Mouse (Mus musculus) CH12.LX (cell line): ENCODE results near the gene Sesn2. TPM values are rescaled to one million over a fixed set of nuclear protein-coding genes. Genes with fewer than 3 reads are reported as not detected.
A peak's percentile ranks its signal among the peaks of the same experiment; 100 is the strongest.

Experiments
- DNase-seq: peaks from one replicate; pipeline ENCODE4 v3.0.0-alpha.2; 2013; ENCODE audit errors: extremely low read depth
- H3K27ac ChIP-seq: 2 replicates; pipeline ENCODE4 v1.5.1; 2012; ENCODE audit warnings: low read depth, mild to moderate bottlenecking, control low read depth, moderate library complexity; ENCODE audit not compliant: insufficient read depth
- H3K27me3 ChIP-seq: replicated peaks from 2 replicates; pipeline ENCODE3; 2012; ENCODE audit warnings: inconsistent platforms
- H3K36me3 ChIP-seq, 2 experiments: replicated peaks in 1 of 2; 2 replicates each; pipeline versions ENCODE3 to v1.6.1; 2012; ENCODE audit warnings: inconsistent platforms in 1 of 2, low read length in 1 of 2, mild to moderate bottlenecking in 1 of 2, mixed read lengths in 1 of 2, moderate library complexity in 1 of 2; ENCODE audit not compliant: control insufficient read depth in 1 of 2, insufficient read depth in 1 of 2
- H3K4me1 ChIP-seq, 2 experiments: 2 replicates each; pipeline ENCODE4 v1.6.1; 2012; ENCODE audit warnings: inconsistent platforms in 1 of 2, moderate library complexity in 1 of 2; ENCODE audit not compliant: insufficient read depth in 2 of 2, control insufficient read depth in 1 of 2
- H3K4me2 ChIP-seq: 2 replicates; pipeline ENCODE4 v1.6.1; 2012; ENCODE audit warnings: low read depth, mild to moderate bottlenecking, control low read depth; ENCODE audit not compliant: poor library complexity, insufficient read depth, severe bottlenecking
- H3K4me3 ChIP-seq, 3 experiments: fragments of 150-350 bp in 1 of 3; sonication (generic) in 1 of 3; replicated peaks in 1 of 3; 2 replicates each; pipeline versions ENCODE3 to v1.5.1; 2011 to 2012; ENCODE audit warnings: low read depth in 2 of 3, low read length in 2 of 3, mild to moderate bottlenecking in 2 of 3, moderate library complexity in 2 of 3, control low read depth in 1 of 3, improper control_type of control experiment in 1 of 3, inconsistent platforms in 1 of 3, mixed read lengths in 1 of 3; ENCODE audit not compliant: poor library complexity in 1 of 3
- H3K79me2 ChIP-seq: replicated peaks from 2 replicates; pipeline ENCODE4 v1.6.1; 2012; ENCODE audit warnings: mild to moderate bottlenecking, moderate library complexity; ENCODE audit not compliant: control insufficient read depth, poor library complexity, insufficient read depth, severe bottlenecking; ENCODE audit errors: extremely low read depth
- H3K9ac ChIP-seq: 2 replicates; pipeline ENCODE4 v1.6.1; 2012; ENCODE audit warnings: low read depth, mild to moderate bottlenecking, control low read depth, moderate library complexity; ENCODE audit not compliant: insufficient read depth
- H3K9me3 ChIP-seq: replicated peaks from 2 replicates; pipeline ENCODE3; 2012; ENCODE audit warnings: low read length, inconsistent platforms, mixed read lengths
- CHD2 ChIP-seq: IDR thresholded peaks from 2 replicates; pipeline ENCODE4 v1.6.1; 2011; ENCODE audit warnings: low read length, improper control_type of control experiment
- CTCF ChIP-seq, 2 experiments: IDR thresholded peaks in 1 of 2; conservative IDR thresholded peaks in 1 of 2; 2 replicates each; pipeline ENCODE4 v1.5.1; 2011 to 2012; ENCODE audit warnings: low read depth in 2 of 2, low read length in 2 of 2, improper control_type of control experiment in 1 of 2, inconsistent platforms in 1 of 2, mild to moderate bottlenecking in 1 of 2, moderate library complexity in 1 of 2
- E2F4 ChIP-seq: IDR thresholded peaks from 2 replicates; pipeline ENCODE4 v1.6.1; 2011; ENCODE audit warnings: low read depth, low read length, improper control_type of control experiment; ENCODE audit not compliant: insufficient replicate concordance
- ELF1 ChIP-seq: IDR thresholded peaks from 2 replicates; pipeline ENCODE4 v1.6.1; 2014; ENCODE audit warnings: low read depth, mild to moderate bottlenecking, inconsistent platforms, low read length, improper control_type of control experiment
- JUND ChIP-seq: conservative IDR thresholded peaks from 2 replicates; pipeline ENCODE4 v1.6.1; 2011; ENCODE audit warnings: low read depth, low read length, improper control_type of control experiment
- MAFK ChIP-seq: IDR thresholded peaks from 2 replicates; pipeline ENCODE4 v1.6.1; 2011; ENCODE audit warnings: low read length, improper control_type of control experiment; ENCODE audit not compliant: insufficient replicate concordance
- RAD21 ChIP-seq: IDR thresholded peaks from 2 replicates; pipeline ENCODE4 v1.6.1; 2011; ENCODE audit warnings: low read depth, mild to moderate bottlenecking, low read length, improper control_type of control experiment, moderate library complexity
- UBTF ChIP-seq: IDR thresholded peaks from 2 replicates; pipeline ENCODE4 v1.6.1; 2012; ENCODE audit warnings: low read depth, mild to moderate bottlenecking, inconsistent platforms, low read length, improper control_type of control experiment, moderate library complexity
- ZC3H11A ChIP-seq: IDR thresholded peaks from 2 replicates; pipeline ENCODE4 v1.6.1; 2012; ENCODE audit warnings: low read depth, mild to moderate bottlenecking, inconsistent platforms, low read length, improper control_type of control experiment
- ZNF384 ChIP-seq: IDR thresholded peaks from 2 replicates; pipeline ENCODE4 v1.6.1; 2012; ENCODE audit warnings: low read depth, low read length, improper control_type of control experiment, inconsistent platforms
- dilution Hi-C: fragments of 300-500 bp; cut with MboI; formaldehyde crosslinking; loops from 2 replicates; pipeline ENCODE4 v1.14.3; 2020; ENCODE audit warnings: low sequenced_read_pairs; ENCODE audit not compliant: extremely low pct_unique_long_range_greater_than_20kb, extremely low pct_ligation_motif_present
- in situ Hi-C: fragments of 300-500 bp; cut with MboI; formaldehyde crosslinking; loops from 3 replicates; pipeline ENCODE4 v1.14.3; 2019; ENCODE audit warnings: low sequenced_read_pairs, low pct_ligation_motif_present, low pct_unique_long_range_greater_than_20kb, mixed read lengths
- polyA plus RNA-seq: library from polyadenylated mRNA; unstranded; fragments of >175 nt; gene quantifications from 2 replicates; pipeline ENCODE4 v1.2.1, GENCODE M21; 2012; ENCODE audit warnings: low read depth; ENCODE audit not compliant: insufficient read length
- total RNA-seq, 2 experiments: library from RNA; depleted of rRNA; stranded (reverse); fragments of 300-350 nt in 1 of 2; fragments of >200 nt in 1 of 2; gene quantifications; 2 replicates each; pipeline ENCODE4 v1.2.3; 2012 to 2014

Gene Sesn2
- total and polyA plus RNA-seq, 3 experiments, result 35.6 to 68.1 (median 40.1) TPM

- dilution Hi-C loops, result no loop called here
Measured at GRCm38 (mm10) chr4:132506250-132506649, 4.1 kb downstream of the Sesn2 start.

GRCm38 (mm10) chr4:132505800-132506199 is 4.5 kb downstream of the Sesn2 start:
- Histone ChIP-seq H3K4me1 (peaks cover 11 to 47% of the 10 kb centered on the region in 2 experiments), H3K27ac (no peak overlapping the region), H3K4me2 (peak overlapping the region; percentile 98), H3K36me3 (peaks cover 35 to 60% of the 10 kb centered on the region in 2 experiments), H3K79me2 (peaks cover 86% of the 10 kb centered on the region), H3K4me3 (no peak overlapping the region), H3K9ac (0 out of 2 replicates have a peak overlapping the region, but pooled peaks have one; percentile 42), H3K27me3 (no peaks in the 10 kb centered on the region), H3K9me3 (no peaks in the 10 kb centered on the region)
- DNase-seq, result no peak
- in situ Hi-C loops, result loop anchor here (25.0 kb wide), 2 partner anchors 193 to 418 kb away; partner anchors contain the start of genes Epb41 and Rab42
- dilution Hi-C loops, result no loop called here
- TF ChIP-seq UBTF (no peak), CTCF (conservative IDR thresholded peaks at IDR 0.05 in 1 of 2, IDR thresholded peaks at IDR 0.05 in 1 of 2; ENCODE audit: low read depth in 2 of 2, low read length in 2 of 2) (no peak), CHD2 (no peak), RAD21 (no peak), JUND (no peak), ELF1 (no peak)

More at GRCm38 (mm10) chr4:132506250-132506649, 4.1 kb downstream of the Sesn2 start:
- DNase-seq, result no peak
- Histone ChIP-seq H3K4me1 (peaks cover 11 to 49% of the 10 kb centered on the region in 2 experiments), H3K9ac (peak overlapping the region; percentile 42; the same call in 1 of the 2 replicates), H3K4me3 (peak overlapping the region in 1 of 3 experiments; percentile 20), H3K27ac (no peak overlapping the region), H3K9me3 (no peaks in the 10 kb centered on the region), H3K79me2 (peaks cover 86% of the 10 kb centered on the region), H3K27me3 (no peaks in the 10 kb centered on the region), H3K36me3 (peaks cover 31 to 56% of the 10 kb centered on the region in 2 experiments), H3K4me2 (peak overlapping the region; percentile 98)
- in situ Hi-C loops, result loop anchor here (25.0 kb wide), 2 partner anchors 194 to 419 kb away; partner anchors contain the start of genes Epb41 and Rab42
- TF ChIP-seq ZNF384 (no peak), ZC3H11A (no peak), MAFK (no peak), E2F4 (no peak)

- TF ChIP-seq CHD2 (peak; percentile 54; the same call in 1 of the 2 replicates), ZC3H11A (no peak)
- in situ Hi-C loops (loop anchor here (25.0 kb wide), 2 partner anchors 193 to 418 kb away; partner anchors contain the start of genes Epb41 and Rab42), dilution Hi-C loops (no loop called here)
- Histone ChIP-seq H3K36me3 (peaks cover 40 to 66% of the 10 kb centered on the region in 2 experiments), H3K4me2 (peak overlapping the region; percentile 98), H3K4me3 (no peak overlapping the region), H3K9ac (no peak overlapping the region), H3K79me2 (peaks cover 86% of the 10 kb centered on the region), H3K27ac (no peak overlapping the region), H3K4me1 (peaks cover 11 to 45% of the 10 kb centered on the region in 2 experiments), H3K9me3 (no peaks in the 10 kb centered on the region), H3K27me3 (no peaks in the 10 kb centered on the region)
- no peak for DNase-seq
Measured at GRCm38 (mm10) chr4:132505034-132505738, 5.1 kb downstream of the Sesn2 start.
